Mouse (Mus musculus) hindbrain, embryonic 16.5 days (tissue): ENCODE measurements around the gene Dlg1. TPM values are rescaled to one million over a fixed set of nuclear protein-coding genes. Genes with fewer than 3 reads are reported as not detected.

Source experiments
- ATAC-seq: fragments of 200-750 bp; cut with Nextera tagmentation; 2 replicates; pipeline ENCODE4 v1.8.0; 2017; ENCODE audit warnings: moderate TSS enrichment, moderate library complexity
- H3K27ac ChIP-seq: fragments of 300-500 bp; sonication (generic); 2 replicates; pipeline ENCODE4 v1.5.1; 2014; ENCODE audit warnings: low read depth, mild to moderate bottlenecking, control low read depth, low read length, moderate library complexity
- H3K27me3 ChIP-seq: fragments of 300-500 bp; sonication (generic); replicated peaks from 2 replicates; pipeline ENCODE4 v1.6.1; 2014; ENCODE audit warnings: low read length; ENCODE audit not compliant: control insufficient read depth, insufficient read depth
- H3K36me3 ChIP-seq: fragments of 300-500 bp; sonication (generic); 2 replicates; pipeline ENCODE4 v1.6.1; 2014; ENCODE audit warnings: mild to moderate bottlenecking, low read length, moderate library complexity, mixed read lengths; ENCODE audit not compliant: control insufficient read depth, insufficient read depth
- H3K4me1 ChIP-seq: fragments of 300-500 bp; sonication (generic); 2 replicates; pipeline ENCODE4 v1.6.1; 2014; ENCODE audit warnings: low read depth, low read length; ENCODE audit not compliant: control insufficient read depth, insufficient read depth
- H3K4me2 ChIP-seq: fragments of 300-500 bp; sonication (generic); 2 replicates; pipeline ENCODE4 v1.6.1; 2014; ENCODE audit warnings: mild to moderate bottlenecking, low read length, control low read depth, moderate library complexity
- H3K4me3 ChIP-seq: fragments of 300-500 bp; sonication (generic); 2 replicates; pipeline ENCODE4 v1.5.1; 2014; ENCODE audit warnings: mild to moderate bottlenecking, low read length, control low read depth, moderate library complexity
- H3K9ac ChIP-seq: fragments of 300-500 bp; sonication (generic); 2 replicates; pipeline ENCODE4 v1.6.1; 2014; ENCODE audit warnings: low read depth, mild to moderate bottlenecking, control low read depth, low read length, moderate library complexity
- H3K9me3 ChIP-seq: fragments of 300-500 bp; sonication (generic); 2 replicates; pipeline ENCODE4 v1.6.1; 2014; ENCODE audit warnings: mild to moderate bottlenecking, low read length, moderate library complexity; ENCODE audit not compliant: control insufficient read depth
- WGBS: fragments of 180-500 bp; shearing (Covaris S2); extraction: QIAGEN DNeasy Blood & Tissue Kit; methylation state at CpG from one replicate; pipeline ENCODE4 v1.1.7; 2014; 5-methylcytosine and 5-hydroxymethylcytosine counted together
- polyA plus RNA-seq: library from polyadenylated mRNA; unstranded; fragments of >200 nt; fragmentation: Nextera tagmentation; extraction: Ambion mirVana; gene quantifications from 2 replicates; pipeline ENCODE4 v1.2.1, GENCODE M21; 2015

Gene Dlg1
- polyA plus RNA-seq, 1 experiment from 2014 or later: 12.7 TPM

DNA sequence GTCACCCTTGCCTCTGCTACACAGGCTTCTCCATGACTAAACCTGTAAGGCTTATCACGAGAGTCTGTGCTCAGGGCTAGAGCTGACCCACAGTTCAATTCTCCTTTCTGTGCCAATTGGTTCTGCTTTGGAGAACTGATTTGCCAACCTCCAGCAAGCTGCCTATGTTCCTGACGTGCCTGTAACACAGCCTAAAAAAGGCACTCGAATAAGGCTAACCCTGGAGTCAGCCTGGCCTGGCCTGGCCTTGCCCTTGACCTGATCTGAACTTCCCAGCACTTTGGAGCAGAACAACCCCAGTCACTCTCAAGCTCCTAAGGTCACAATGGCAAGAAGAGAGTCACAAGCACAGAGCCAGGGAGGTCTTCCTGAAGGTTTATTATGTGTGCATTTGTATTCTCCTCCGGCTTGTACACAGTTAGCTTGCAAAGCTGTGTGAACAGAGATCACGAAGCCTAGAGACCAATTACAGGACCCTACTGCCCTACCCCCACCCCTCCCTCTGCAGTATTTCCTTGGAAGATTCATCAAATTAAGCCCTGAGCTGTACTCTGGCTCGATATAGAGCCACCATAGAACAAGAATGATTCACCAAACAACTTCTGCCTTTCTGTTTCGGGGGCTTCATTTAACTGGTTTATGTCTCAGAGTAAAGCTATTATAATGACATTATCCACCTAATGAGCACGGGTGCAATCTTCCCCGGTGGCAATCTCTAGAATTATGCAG lies 11.0 kb upstream of the Dlg1 start:
- 0 out of 2 replicates have a peak overlapping the region, but pooled peaks have one; percentile 4 for H3K27ac ChIP-seq
- H3K4me2 ChIP-seq: no peak overlapping the region
- 35% methylated on average over 9 of the region's 9 CpGs for WGBS

DNA sequence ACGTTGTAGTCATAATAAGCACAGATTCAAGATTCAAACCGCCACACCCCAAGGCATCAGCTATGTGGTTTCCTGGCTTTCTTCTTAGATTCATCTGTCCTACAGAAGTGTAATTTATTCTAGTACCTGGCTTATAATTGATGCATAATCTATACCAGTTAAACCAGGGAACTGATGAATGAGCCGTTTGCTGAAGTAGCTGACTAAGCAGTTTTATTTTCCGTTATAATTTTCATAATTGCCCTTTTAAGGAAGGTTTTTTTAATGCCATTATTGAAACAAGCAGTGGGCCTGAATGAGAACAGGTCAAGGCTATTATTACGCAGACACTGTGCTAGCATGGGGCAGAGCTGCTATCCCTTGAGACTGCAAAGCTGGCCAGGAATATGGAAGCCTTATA lies 9.6 kb upstream of the Dlg1 start:
- Histone ChIP-seq H3K27ac (no peak overlapping the region), H3K4me3 (no peak overlapping the region), H3K4me1 (peaks cover 9% of the 10 kb centered on the region), H3K27me3 (no peaks in the 10 kb centered on the region), H3K9me3 (no peaks in the 10 kb centered on the region), H3K4me2 (no peak overlapping the region), H3K9ac (no peak overlapping the region), H3K36me3 (no peaks in the 10 kb centered on the region)
- ATAC-seq: no peak
- 66% methylated on average over 5 of the region's 5 CpGs for WGBS

More for the DNA sequence above, 11.0 kb upstream of the Dlg1 start:
- H3K4me3 ChIP-seq: no peak overlapping the region
- H3K4me1 ChIP-seq: peaks cover 9% of the 10 kb centered on the region
- no peak overlapping the region for H3K9ac ChIP-seq
- ATAC-seq: peak; percentile 67
- H3K27me3 ChIP-seq: no peaks in the 10 kb centered on the region
- H3K9me3 ChIP-seq: no peaks in the 10 kb centered on the region
- no peaks in the 10 kb centered on the region for H3K36me3 ChIP-seq

DNA sequence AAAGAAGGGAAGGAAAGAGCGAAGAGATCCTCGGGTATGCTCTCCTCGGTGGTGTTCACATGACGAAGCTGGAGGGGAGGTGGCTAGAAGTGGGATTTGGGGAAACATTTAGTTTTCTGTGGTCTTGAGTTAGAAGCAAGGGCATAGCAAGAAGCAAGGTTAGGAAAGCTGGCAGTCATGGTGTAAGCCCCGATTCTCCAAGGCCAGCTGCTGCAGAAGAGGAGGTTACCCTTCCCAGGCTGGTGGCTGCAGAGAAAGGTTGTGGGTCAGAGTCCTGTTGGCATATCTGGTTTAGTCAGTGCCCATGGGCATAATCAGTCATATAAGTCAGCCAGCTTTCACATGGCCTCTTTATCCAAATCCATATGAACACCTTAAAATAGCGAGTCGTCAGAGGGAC lies 9.2 kb upstream of the Dlg1 start:
- no peaks in the 10 kb centered on the region for H3K27me3 ChIP-seq
- H3K4me1 ChIP-seq: peaks cover 9% of the 10 kb centered on the region
- no peak overlapping the region for H3K4me3 ChIP-seq
- WGBS: 71% methylated on average over 7 of the region's 7 CpGs
- no peak overlapping the region for H3K4me2 ChIP-seq
- no peaks in the 10 kb centered on the region for H3K9me3 ChIP-seq
- ATAC-seq: no peak
- no peak overlapping the region for H3K9ac ChIP-seq
- no peak overlapping the region for H3K27ac ChIP-seq
- H3K36me3 ChIP-seq: no peaks in the 10 kb centered on the region

- H3K27me3 ChIP-seq: no peaks in the 10 kb centered on the region
- no peak for ATAC-seq
- H3K27ac ChIP-seq: no peak overlapping the region
- no peak overlapping the region for H3K4me3 ChIP-seq
- 83% methylated on average over 2 of the region's 2 CpGs for WGBS
- H3K36me3 ChIP-seq: no peaks in the 10 kb centered on the region
- H3K9ac ChIP-seq: no peak overlapping the region
- no peak overlapping the region for H3K4me2 ChIP-seq
- H3K4me1 ChIP-seq: peaks cover 9% of the 10 kb centered on the region
- no peaks in the 10 kb centered on the region for H3K9me3 ChIP-seq
Measured at GRCm38 (mm10) chr16:31655531-31655930, 7.7 kb upstream of the Dlg1 start.

DNA sequence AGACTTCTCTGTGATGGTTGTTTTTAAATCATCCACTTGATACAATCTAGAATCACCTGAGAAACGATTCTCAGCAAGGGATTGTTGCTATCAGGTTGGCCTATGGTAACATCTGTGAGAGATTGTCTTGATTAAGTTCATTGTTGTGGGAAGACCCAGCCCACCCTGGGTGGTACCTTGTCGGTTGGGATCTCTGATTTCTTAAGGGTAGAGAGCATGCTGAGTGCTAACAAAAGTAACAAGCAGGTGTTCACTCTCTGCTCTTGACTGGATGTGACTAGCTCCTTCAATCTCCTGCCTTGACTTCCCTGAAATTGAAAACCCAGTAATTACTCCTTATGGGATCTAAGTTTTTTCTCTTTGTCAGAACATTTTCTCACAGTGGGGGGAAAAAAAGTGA lies 5.7 kb upstream of the Dlg1 start:
- H3K4me1 ChIP-seq: no peaks in the 10 kb centered on the region
- H3K27me3 ChIP-seq: peaks cover 2% of the 10 kb centered on the region; the same call in 1 of the 2 replicates
- no peak overlapping the region for H3K9ac ChIP-seq
- H3K27ac ChIP-seq: no peak overlapping the region
- WGBS: 32% methylated on average over 2 of the region's 2 CpGs
- H3K4me2 ChIP-seq: no peak overlapping the region
- no peaks in the 10 kb centered on the region for H3K36me3 ChIP-seq
- no peaks in the 10 kb centered on the region for H3K9me3 ChIP-seq
- H3K4me3 ChIP-seq: no peak overlapping the region
- no peak for ATAC-seq

DNA sequence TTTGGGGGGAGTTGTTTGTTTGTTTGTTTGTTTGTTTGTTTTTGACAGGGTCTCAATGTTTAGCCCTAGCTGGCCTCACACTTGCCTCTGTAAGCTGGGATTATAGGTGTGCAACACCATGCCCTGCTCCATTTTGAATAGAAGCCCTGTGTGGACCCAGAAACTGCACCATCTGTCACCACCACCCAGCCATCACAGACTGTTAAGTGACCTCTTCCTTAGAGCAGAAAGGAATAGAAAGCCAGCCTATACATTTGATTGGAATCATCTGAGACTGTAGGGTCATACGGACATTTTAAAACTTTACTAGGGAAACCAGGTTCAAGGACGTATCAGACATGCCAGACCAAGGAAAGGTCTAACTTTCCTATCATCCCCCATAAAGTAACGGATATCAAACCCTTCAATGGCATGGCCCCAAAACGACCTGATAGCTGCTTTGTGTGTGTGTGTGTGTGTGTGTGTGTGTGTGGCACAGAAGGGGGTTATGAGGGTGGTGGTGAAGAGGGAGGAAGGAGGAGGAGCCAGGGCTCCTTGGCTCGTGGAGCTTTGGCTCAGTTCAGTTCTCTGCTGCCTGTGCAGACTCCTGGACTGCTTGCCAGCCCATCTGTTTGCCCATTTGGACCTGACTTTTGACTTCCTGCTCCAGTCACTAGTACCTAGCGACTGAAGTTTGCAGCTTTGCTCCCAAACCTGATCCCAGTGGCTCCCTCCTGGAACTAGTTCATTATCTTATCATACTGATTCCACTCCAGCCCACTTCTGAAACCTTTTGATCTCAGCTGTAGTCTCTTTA lies 4.5 kb upstream of the Dlg1 start:
- no peak overlapping the region for H3K4me3 ChIP-seq
- no peak for ATAC-seq
- 64% methylated on average over 6 of the region's 6 CpGs for WGBS
- H3K9me3 ChIP-seq: no peaks in the 10 kb centered on the region
- no peak overlapping the region for H3K27ac ChIP-seq
- H3K9ac ChIP-seq: no peak overlapping the region
- H3K36me3 ChIP-seq: no peaks in the 10 kb centered on the region
- H3K27me3 ChIP-seq: peaks cover 2% of the 10 kb centered on the region; the same call in 1 of the 2 replicates
- H3K4me2 ChIP-seq: no peak overlapping the region
- no peaks in the 10 kb centered on the region; the same call in 1 of the 2 replicates for H3K4me1 ChIP-seq

- H3K27ac ChIP-seq: no peak overlapping the region
- WGBS: 81% methylated on average over 5 of the region's 5 CpGs
- no peak overlapping the region for H3K4me3 ChIP-seq
- H3K4me2 ChIP-seq: no peak overlapping the region
- peaks cover 2% of the 10 kb centered on the region; the same call in 1 of the 2 replicates for H3K27me3 ChIP-seq
- no peak overlapping the region for H3K9ac ChIP-seq
- H3K36me3 ChIP-seq: no peaks in the 10 kb centered on the region
- H3K9me3 ChIP-seq: no peaks in the 10 kb centered on the region
- no peak for ATAC-seq
- peaks cover under 1% of the 10 kb centered on the region for H3K4me1 ChIP-seq
Measured at GRCm38 (mm10) chr16:31659453-31659852, 3.8 kb upstream of the Dlg1 start.

DNA sequence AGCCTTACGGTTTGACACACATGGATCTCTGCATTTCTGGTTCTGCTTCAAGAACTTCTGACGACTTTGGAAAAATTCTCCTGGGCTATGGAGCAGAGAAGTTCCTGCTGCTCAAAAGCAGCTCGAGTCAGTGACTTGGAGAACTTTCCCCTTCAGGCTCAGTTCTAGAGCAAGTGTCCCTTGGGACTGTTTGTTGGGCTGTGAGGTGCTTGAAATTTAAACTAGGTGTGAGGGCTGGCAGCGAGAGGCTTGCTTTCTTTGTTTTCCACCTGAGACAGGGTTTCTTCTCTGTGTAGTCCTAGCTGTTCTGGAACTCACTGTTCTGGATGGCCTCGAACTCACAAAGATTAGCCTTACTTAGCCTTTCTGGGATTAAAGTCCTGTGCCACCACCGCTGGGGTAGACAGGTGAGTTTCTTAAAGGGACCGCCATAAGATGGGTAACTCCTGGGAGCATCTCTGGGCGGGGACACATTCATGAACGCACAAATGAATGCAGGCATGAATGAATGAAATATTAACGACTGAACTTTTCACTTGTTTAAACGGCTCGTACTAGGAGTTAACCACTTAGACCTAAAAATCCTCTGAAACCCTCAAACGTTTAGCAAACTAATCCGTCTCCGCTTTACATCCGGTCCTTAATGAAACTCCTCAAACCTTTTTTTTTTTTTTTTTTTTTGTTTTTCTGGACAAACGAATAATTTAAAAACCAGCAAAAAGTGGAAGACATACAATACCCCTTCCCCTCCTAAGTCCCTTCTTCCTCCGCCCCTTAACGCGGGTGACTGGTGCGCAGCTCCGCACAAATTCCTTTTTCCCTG lies 476 bp upstream of the Dlg1 start:
- H3K27ac ChIP-seq: no peak overlapping the region
- WGBS: 15% methylated on average over 22 of the region's 22 CpGs
- no peak for ATAC-seq

GRCm38 (mm10) chr16:31664287-31664597 lies 999 bp downstream of the Dlg1 start:
- Histone ChIP-seq H3K36me3 (no peaks in the 10 kb centered on the region), H3K4me3 (peak overlapping the region; percentile 96), H3K9me3 (no peaks in the 10 kb centered on the region), H3K27me3 (peaks cover 2% of the 10 kb centered on the region; the same call in 1 of the 2 replicates), H3K4me1 (peaks cover 11% of the 10 kb centered on the region), H3K27ac (peak overlapping the region; percentile 77), H3K4me2 (peak overlapping the region; percentile 81), H3K9ac (peak overlapping the region; percentile 87)
- ATAC-seq: peak; percentile 75; the same call in 1 of the 2 replicates
- under 1% methylated on average over 18 of the region's 36 CpGs for WGBS

More for the DNA sequence above, 476 bp upstream of the Dlg1 start:
- Histone ChIP-seq H3K4me2 (peak overlapping the region; percentile 83), H3K9me3 (no peaks in the 10 kb centered on the region), H3K27me3 (peaks cover 2% of the 10 kb centered on the region; the same call in 1 of the 2 replicates), H3K9ac (peak overlapping the region; percentile 87), H3K4me1 (peaks cover 11% of the 10 kb centered on the region), H3K4me3 (peak overlapping the region; percentile 96), H3K36me3 (no peaks in the 10 kb centered on the region)
